Mouse (Mus musculus) heart, embryonic 16.5 days (tissue): ENCODE measurements around the gene Poc1b. TPM values are rescaled to one million over a fixed set of nuclear protein-coding genes. Genes with fewer than 3 reads are reported as not detected.

ENCODE experiments used
- ATAC-seq: fragments of 200-750 bp; cut with Nextera tagmentation; replicated peaks from 2 replicates; pipeline ENCODE4 v1.8.0; 2017; ENCODE audit warnings: moderate number of reproducible peaks; ENCODE audit not compliant: insufficient read depth, low FRiP score; ENCODE audit errors: extremely low read depth
- H3K27ac ChIP-seq: fragments of 300-500 bp; sonication (generic); 2 replicates; pipeline ENCODE4 v1.5.1; 2014; ENCODE audit warnings: mild to moderate bottlenecking, low read length, control low read depth, moderate library complexity
- H3K27me3 ChIP-seq: fragments of 300-500 bp; sonication (generic); 2 replicates; pipeline ENCODE4 v1.6.1; 2014; ENCODE audit warnings: low read length, mixed read lengths; ENCODE audit not compliant: control insufficient read depth, insufficient read depth
- H3K36me3 ChIP-seq: fragments of 300-500 bp; sonication (generic); 2 replicates; pipeline ENCODE4 v1.6.1; 2014; ENCODE audit not compliant: control insufficient read depth, insufficient read depth
- H3K4me1 ChIP-seq: fragments of 300-500 bp; sonication (generic); 2 replicates; pipeline ENCODE4 v1.6.1; 2014; ENCODE audit warnings: low read length, mixed read lengths; ENCODE audit not compliant: control insufficient read depth, insufficient read depth
- H3K4me2 ChIP-seq: fragments of 300-500 bp; sonication (generic); 2 replicates; pipeline ENCODE4 v1.6.1; 2014; ENCODE audit warnings: low read depth, mild to moderate bottlenecking, control low read depth, low read length
- H3K4me3 ChIP-seq: fragments of 300-500 bp; sonication (generic); 2 replicates; pipeline ENCODE4 v1.5.1; 2014; ENCODE audit warnings: mild to moderate bottlenecking, control low read depth, low read length
- H3K9ac ChIP-seq: fragments of 300-500 bp; sonication (generic); 2 replicates; pipeline ENCODE4 v1.6.1; 2014; ENCODE audit warnings: low read length, control low read depth
- H3K9me3 ChIP-seq: fragments of 300-500 bp; sonication (generic); replicated peaks from 2 replicates; pipeline ENCODE4 v1.6.1; 2016; ENCODE audit warnings: low read length; ENCODE audit not compliant: control insufficient read depth
- WGBS: fragments of 180-500 bp; shearing (Covaris S2); extraction: QIAGEN DNeasy Blood & Tissue Kit; methylation state at CpG from one replicate; pipeline ENCODE4 v1.1.7; 2014; 5-methylcytosine and 5-hydroxymethylcytosine counted together
- polyA plus RNA-seq: library from polyadenylated mRNA; unstranded; fragments of >200 nt; fragmentation: Nextera tagmentation; extraction: Ambion mirVana; gene quantifications from 2 replicates; pipeline ENCODE4 v1.2.1, GENCODE M21; 2015

Poc1b gene
- polyA plus RNA-seq, 1 experiment from 2014 or later: 10.0 TPM

GRCm38 (mm10) chr10:99229031-99229684 is 122.3 kb downstream of the Poc1b start:
- 18% methylated on average over 16 of the region's 16 CpGs for WGBS
- Histone ChIP-seq H3K27ac (peak overlapping the region; percentile 45), H3K4me2 (peak overlapping the region; percentile 51), H3K4me3 (no peak overlapping the region), H3K9me3 (no peaks in the 10 kb centered on the region), H3K27me3 (no peaks in the 10 kb centered on the region), H3K4me1 (peaks cover 12% of the 10 kb centered on the region), H3K36me3 (no peaks in the 10 kb centered on the region), H3K9ac (no peak overlapping the region; the same call in 1 of the 2 replicates)
- ATAC-seq: peak; percentile 53; the same call in 1 of the 2 replicates

GRCm38 (mm10) chr10:99232518-99233227 is 125.8 kb downstream of the Poc1b start:
- 60% methylated on average over 7 of the region's 7 CpGs for WGBS

GRCm38 (mm10) chr10:99234336-99234735 is 127.5 kb downstream of the Poc1b start:
- no peak for ATAC-seq
- Histone ChIP-seq H3K4me1 (peaks cover 7% of the 10 kb centered on the region; the same call in 1 of the 2 replicates), H3K9ac (no peak overlapping the region), H3K27me3 (no peaks in the 10 kb centered on the region), H3K4me3 (no peak overlapping the region), H3K9me3 (no peaks in the 10 kb centered on the region), H3K27ac (no peak overlapping the region), H3K36me3 (no peaks in the 10 kb centered on the region), H3K4me2 (no peak overlapping the region)
- WGBS: 91% methylated on average over 8 of the region's 8 CpGs

More at GRCm38 (mm10) chr10:99232518-99233227, 125.8 kb downstream of the Poc1b start:
- no peak overlapping the region for H3K9ac ChIP-seq
- no peaks in the 10 kb centered on the region for H3K9me3 ChIP-seq
- no peak for ATAC-seq
- H3K4me3 ChIP-seq: no peak overlapping the region
- no peaks in the 10 kb centered on the region for H3K36me3 ChIP-seq
- no peak overlapping the region for H3K4me2 ChIP-seq
- H3K27me3 ChIP-seq: no peaks in the 10 kb centered on the region
- no peak overlapping the region for H3K27ac ChIP-seq
- peaks cover 18% of the 10 kb centered on the region for H3K4me1 ChIP-seq

GRCm38 (mm10) chr10:99235081-99235480 is 128.2 kb downstream of the Poc1b start:
- Histone ChIP-seq H3K9ac (no peak overlapping the region), H3K4me2 (no peak overlapping the region), H3K27ac (no peak overlapping the region), H3K27me3 (no peaks in the 10 kb centered on the region), H3K4me3 (no peak overlapping the region), H3K4me1 (peaks cover 7% of the 10 kb centered on the region; the same call in 1 of the 2 replicates), H3K9me3 (no peaks in the 10 kb centered on the region), H3K36me3 (no peaks in the 10 kb centered on the region)
- ATAC-seq: no peak
- WGBS: 89% methylated on average over 9 of the region's 9 CpGs

- Histone ChIP-seq H3K27me3 (no peaks in the 10 kb centered on the region), H3K4me1 (peaks cover 13% of the 10 kb centered on the region), H3K4me2 (peak overlapping the region; percentile 42), H3K9me3 (no peaks in the 10 kb centered on the region), H3K9ac (no peak overlapping the region), H3K36me3 (no peaks in the 10 kb centered on the region), H3K4me3 (0 out of 2 replicates have a peak overlapping the region, but pooled peaks have one; percentile 1), H3K27ac (peak overlapping the region; percentile 40; the same call in 1 of the 2 replicates)
- no peak for ATAC-seq
- WGBS: 23% methylated on average over 11 of the region's 11 CpGs
Measured at GRCm38 (mm10) chr10:99237205-99237832, 130.5 kb downstream of the Poc1b start.

GRCm38 (mm10) chr10:99238537-99238936 is 131.7 kb downstream of the Poc1b start:
- ATAC-seq: no peak

GRCm38 (mm10) chr10:99241284-99241828 is 134.5 kb downstream of the Poc1b start:
- WGBS: 66% methylated on average over 7 of the region's 7 CpGs
- no peaks in the 10 kb centered on the region for H3K9me3 ChIP-seq
- H3K4me3 ChIP-seq: no peak overlapping the region
- H3K4me2 ChIP-seq: peak overlapping the region; percentile 26; the same call in 1 of the 2 replicates
- no peak; the same call in 1 of the 2 replicates for ATAC-seq
- peaks cover 14% of the 10 kb centered on the region for H3K4me1 ChIP-seq
- no peaks in the 10 kb centered on the region for H3K27me3 ChIP-seq
- no peaks in the 10 kb centered on the region for H3K36me3 ChIP-seq
- H3K9ac ChIP-seq: no peak overlapping the region
- peak overlapping the region; percentile 59; the same call in 1 of the 2 replicates for H3K27ac ChIP-seq

More at GRCm38 (mm10) chr10:99238537-99238936, 131.7 kb downstream of the Poc1b start:
- H3K4me3 ChIP-seq: no peak overlapping the region
- H3K36me3 ChIP-seq: no peaks in the 10 kb centered on the region
- no peak overlapping the region for H3K4me2 ChIP-seq
- no peak overlapping the region for H3K27ac ChIP-seq
- WGBS: 84% methylated on average over 11 of the region's 11 CpGs
- no peaks in the 10 kb centered on the region for H3K9me3 ChIP-seq
- H3K9ac ChIP-seq: no peak overlapping the region
- peaks cover 14% of the 10 kb centered on the region for H3K4me1 ChIP-seq
- H3K27me3 ChIP-seq: no peaks in the 10 kb centered on the region

- no peak overlapping the region for H3K9ac ChIP-seq
- no peaks in the 10 kb centered on the region for H3K36me3 ChIP-seq
- H3K27ac ChIP-seq: peak overlapping the region; percentile 59
- peaks cover 12% of the 10 kb centered on the region for H3K4me1 ChIP-seq
- no peaks in the 10 kb centered on the region for H3K27me3 ChIP-seq
- peak overlapping the region; percentile 26 for H3K4me2 ChIP-seq
- no peak overlapping the region for H3K4me3 ChIP-seq
- 54% methylated on average over 16 of the region's 16 CpGs for WGBS
- no peaks in the 10 kb centered on the region for H3K9me3 ChIP-seq
- ATAC-seq: peak; percentile 75
Measured at GRCm38 (mm10) chr10:99241829-99242711, 135.2 kb downstream of the Poc1b start.
